Mouse (Mus musculus): ENCODE measurements around the gene Lonp1.

DNA sequence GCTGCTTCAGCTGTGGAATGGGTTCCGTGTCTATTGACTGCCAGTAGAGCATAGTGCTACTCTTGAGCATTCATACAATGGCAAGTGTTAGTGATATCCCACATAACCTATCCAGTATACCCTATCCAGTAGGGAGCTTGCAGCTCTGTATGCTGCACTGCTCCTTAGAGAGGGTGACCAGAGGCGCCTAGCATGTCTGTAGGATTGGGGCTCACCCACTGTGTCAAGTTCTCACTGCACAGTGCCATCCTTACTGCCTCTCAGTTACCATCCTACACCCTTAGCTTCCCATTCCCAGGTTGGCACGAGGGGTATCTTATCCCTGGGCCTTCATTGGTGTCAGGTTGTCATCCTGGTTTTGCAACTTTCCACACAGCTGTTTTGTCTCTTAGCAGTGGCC, 22.3 kb downstream of the Lonp1 start:
- TF ChIP-seq CTCF (IDR thresholded peaks at IDR 0.05; ENCODE audit: control insufficient read depth, insufficient read depth, insufficient replicate concordance, low read depth, low read length) (no peak), POLR2A (IDR thresholded peaks at IDR 0.05; ENCODE audit: control insufficient read depth, low read depth, low read length) (no peak)
